Mouse (Mus musculus) testis, adult 2 months (tissue): Measurements from ENCODE around the gene Fndc7.

Experiments
- CTCF ChIP-seq: fragments of 200-500 bp; IDR thresholded peaks from 2 replicates; pipeline ENCODE4 v1.5.1; 2012; ENCODE audit warnings: low read depth, mild to moderate bottlenecking, inconsistent platforms, low read length, moderate library complexity; ENCODE audit not compliant: control insufficient read depth, insufficient read depth, insufficient replicate concordance
- POLR2A ChIP-seq: fragments of 200-500 bp; IDR thresholded peaks from 2 replicates; pipeline ENCODE4 v1.6.1; 2012; ENCODE audit warnings: low read depth, mild to moderate bottlenecking, inconsistent platforms, low read length, moderate library complexity; ENCODE audit not compliant: control insufficient read depth

- TF ChIP-seq CTCF, result no peak
- TF ChIP-seq POLR2A, result no peak
These were observed 3.1 kb upstream of the Fndc7 start for GRCm38 (mm10) chr3:108892914-108893313.
